Mouse (Mus musculus) embryonic facial prominence, embryonic 15.5 days (tissue): Measurements from ENCODE around the gene Ccl6. TPM values are rescaled to one million over a fixed set of nuclear protein-coding genes. Genes with fewer than 3 reads are reported as not detected.

Experiments
- ATAC-seq: fragments of 200-750 bp; cut with Nextera tagmentation; 2 replicates; pipeline ENCODE4 v1.8.0; 2017; ENCODE audit warnings: low read depth, moderate TSS enrichment; ENCODE audit not compliant: insufficient number of reproducible peaks, low FRiP score, low TSS enrichment
- H3K27ac ChIP-seq: fragments of 300-500 bp; sonication (generic); replicated peaks from 2 replicates; pipeline ENCODE4 v1.5.1; 2015; ENCODE audit warnings: mild to moderate bottlenecking, inconsistent platforms
- H3K27me3 ChIP-seq: fragments of 300-500 bp; sonication (generic); 2 replicates; pipeline ENCODE4 v1.6.1; 2015; ENCODE audit warnings: inconsistent platforms
- H3K36me3 ChIP-seq: fragments of 300-500 bp; sonication (generic); 2 replicates; pipeline ENCODE4 v1.6.1; 2015; ENCODE audit warnings: mild to moderate bottlenecking, inconsistent platforms
- H3K4me1 ChIP-seq: fragments of 300-500 bp; sonication (generic); 2 replicates; pipeline ENCODE4 v1.6.1; 2015; ENCODE audit warnings: inconsistent platforms
- H3K4me2 ChIP-seq: fragments of 300-500 bp; sonication (generic); replicated peaks from 2 replicates; pipeline ENCODE4 v1.6.1; 2015; ENCODE audit warnings: mild to moderate bottlenecking, inconsistent platforms
- H3K4me3 ChIP-seq: fragments of 300-500 bp; sonication (generic); replicated peaks from 2 replicates; pipeline ENCODE4 v1.5.1; 2015; ENCODE audit warnings: mild to moderate bottlenecking, inconsistent platforms
- H3K9ac ChIP-seq: fragments of 300-500 bp; sonication (generic); 2 replicates; pipeline ENCODE4 v1.6.1; 2015; ENCODE audit warnings: inconsistent platforms
- H3K9me3 ChIP-seq: fragments of 300-500 bp; sonication (generic); replicated peaks from 2 replicates; pipeline ENCODE4 v1.6.1; 2016; ENCODE audit warnings: inconsistent platforms
- WGBS: fragments of 180-500 bp; shearing (Covaris S2); methylation state at CpG from one replicate; pipeline ENCODE4 v1.1.7; 2015; 5-methylcytosine and 5-hydroxymethylcytosine counted together
- polyA plus RNA-seq: library from polyadenylated mRNA; unstranded; fragments of >200 nt; fragmentation: Nextera tagmentation; extraction: Ambion mirVana; gene quantifications from 2 replicates; pipeline ENCODE4 v1.2.1, GENCODE M21; 2015

The Ccl6 gene
- polyA plus RNA-seq, 1 experiment from 2014 or later, result 5.3 TPM

DNA sequence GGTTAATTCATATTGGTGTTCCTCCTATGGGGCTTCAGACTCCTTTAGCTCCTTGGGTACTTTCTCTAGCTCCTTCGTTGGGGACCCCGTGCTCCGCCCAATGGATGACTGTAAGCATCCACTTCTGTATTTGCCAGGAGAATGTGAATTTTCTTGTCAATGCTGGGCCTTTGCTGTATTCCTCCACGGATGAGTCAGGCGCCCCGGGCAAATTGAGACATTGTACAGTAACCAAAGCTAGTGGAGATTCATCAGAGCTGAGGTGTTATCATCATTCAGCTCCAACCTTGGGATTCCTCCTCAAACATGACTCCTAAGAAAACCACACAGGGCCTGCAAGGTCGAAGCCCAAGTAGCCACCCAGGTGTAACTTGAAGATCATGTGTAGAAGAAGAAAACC lies 4.9 kb upstream of the Ccl6 start:
- peak overlapping the region; percentile 71; the same call in 1 of the 2 replicates for H3K27ac ChIP-seq

GRCm38 (mm10) chr11:83595669-83596455 lies 3.0 kb upstream of the Ccl6 start:
- ATAC-seq, result no peak
- 68% methylated on average over 7 of the region's 7 CpGs for WGBS
- H3K9ac ChIP-seq, result no peak overlapping the region
- no peaks in the 10 kb centered on the region for H3K4me1 ChIP-seq
- no peak overlapping the region for H3K4me3 ChIP-seq
- H3K9me3 ChIP-seq, result no peaks in the 10 kb centered on the region
- no peaks in the 10 kb centered on the region for H3K27me3 ChIP-seq
- no peak overlapping the region for H3K4me2 ChIP-seq
- H3K36me3 ChIP-seq, result no peaks in the 10 kb centered on the region
- H3K27ac ChIP-seq, result no peak overlapping the region

More for the DNA sequence above, 4.9 kb upstream of the Ccl6 start:
- no peaks in the 10 kb centered on the region for H3K27me3 ChIP-seq
- H3K4me1 ChIP-seq, result no peaks in the 10 kb centered on the region
- H3K9ac ChIP-seq, result no peak overlapping the region
- H3K4me3 ChIP-seq, result no peak overlapping the region
- no peaks in the 10 kb centered on the region for H3K36me3 ChIP-seq
- H3K4me2 ChIP-seq, result no peak overlapping the region
- no peak for ATAC-seq
- no peaks in the 10 kb centered on the region for H3K9me3 ChIP-seq
- 75% methylated on average over 7 of the region's 7 CpGs for WGBS

DNA sequence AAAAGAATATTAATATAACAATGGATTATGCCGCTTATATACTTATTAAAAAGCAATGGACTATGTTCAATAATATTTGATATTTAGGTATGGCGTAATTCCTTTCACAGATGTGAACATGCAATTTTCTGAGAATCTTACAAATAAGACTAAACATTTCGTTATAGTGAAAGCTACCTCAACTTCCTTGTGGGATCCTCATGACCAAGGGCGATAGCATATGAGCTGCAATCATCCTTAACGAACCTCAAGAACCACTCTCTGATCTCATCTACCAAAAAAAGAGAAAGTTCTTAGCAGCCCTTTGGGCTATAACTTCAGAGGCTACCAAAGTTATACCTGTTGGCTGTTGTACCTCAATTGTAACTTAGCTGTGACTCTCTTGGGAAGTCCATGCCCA lies 566 bp upstream of the Ccl6 start:
- WGBS, result 88% methylated on average over 5 of the region's 5 CpGs

DNA sequence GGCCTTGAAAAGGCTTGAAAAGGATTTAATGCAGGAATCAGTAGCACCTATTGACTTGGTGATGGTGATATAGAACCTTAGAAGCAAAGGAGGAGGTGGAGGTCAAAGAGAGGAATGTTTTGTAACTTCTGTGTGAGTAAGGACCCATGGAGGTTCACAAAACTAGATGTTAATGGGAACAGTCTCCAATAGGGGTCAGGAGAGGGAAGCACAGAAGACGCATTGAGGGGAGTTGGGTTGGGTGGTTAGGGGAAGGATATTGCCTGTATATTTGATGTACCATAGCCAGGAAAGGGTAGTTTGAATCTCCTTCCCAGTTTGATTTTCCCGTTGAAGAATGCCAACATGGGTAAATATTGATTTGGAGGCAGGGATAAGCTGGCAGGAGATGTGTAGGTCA lies 8.7 kb downstream of the Ccl6 start:
- H3K4me2 ChIP-seq, result no peak overlapping the region
- no peak for ATAC-seq
- H3K9ac ChIP-seq, result no peak overlapping the region
- no peak overlapping the region for H3K4me3 ChIP-seq
- 86% methylated on average over 2 of the region's 2 CpGs for WGBS
- H3K27me3 ChIP-seq, result no peaks in the 10 kb centered on the region
- no peaks in the 10 kb centered on the region for H3K9me3 ChIP-seq
- no peaks in the 10 kb centered on the region for H3K36me3 ChIP-seq
- no peak overlapping the region for H3K27ac ChIP-seq
- H3K4me1 ChIP-seq, result 0 out of 2 replicates have a peak, but pooled peaks cover 3% of the 10 kb centered on the region

More for the DNA sequence above, 566 bp upstream of the Ccl6 start:
- Histone ChIP-seq H3K9me3 (no peaks in the 10 kb centered on the region), H3K4me1 (no peaks in the 10 kb centered on the region), H3K9ac (no peak overlapping the region), H3K4me3 (no peak overlapping the region), H3K27me3 (no peaks in the 10 kb centered on the region), H3K27ac (no peak overlapping the region), H3K4me2 (no peak overlapping the region), H3K36me3 (no peaks in the 10 kb centered on the region)
- no peak for ATAC-seq

DNA sequence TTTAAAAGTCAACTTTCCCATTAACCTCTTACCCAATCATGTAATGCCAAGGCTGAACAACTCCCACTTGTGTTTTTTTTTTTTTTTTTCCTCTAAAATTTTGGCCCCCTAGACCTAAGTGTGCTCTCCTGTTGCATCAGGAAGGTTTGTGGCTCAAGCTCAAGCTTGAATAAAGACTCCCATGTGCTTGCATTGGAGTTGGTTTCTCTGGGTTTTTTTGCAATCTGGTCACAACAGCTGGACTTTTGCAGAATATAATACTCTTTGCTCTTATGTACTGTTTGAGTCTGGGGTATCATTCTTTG lies 9.5 kb downstream of the Ccl6 start:
- Histone ChIP-seq H3K4me1 (0 out of 2 replicates have a peak, but pooled peaks cover 3% of the 10 kb centered on the region), H3K27me3 (no peaks in the 10 kb centered on the region), H3K36me3 (no peaks in the 10 kb centered on the region), H3K9me3 (no peaks in the 10 kb centered on the region), H3K9ac (no peak overlapping the region), H3K27ac (no peak overlapping the region), H3K4me2 (no peak overlapping the region), H3K4me3 (no peak overlapping the region)
- no peak for ATAC-seq

- H3K27ac ChIP-seq, result no peak overlapping the region
- H3K4me1 ChIP-seq, result 0 out of 2 replicates have a peak, but pooled peaks cover 3% of the 10 kb centered on the region
- H3K4me2 ChIP-seq, result no peak overlapping the region
- H3K36me3 ChIP-seq, result no peaks in the 10 kb centered on the region
- no peaks in the 10 kb centered on the region for H3K27me3 ChIP-seq
- H3K9ac ChIP-seq, result no peak overlapping the region
- WGBS, result 68% methylated on average over 4 of the region's 4 CpGs
- H3K9me3 ChIP-seq, result no peaks in the 10 kb centered on the region
- no peak overlapping the region for H3K4me3 ChIP-seq
- no peak for ATAC-seq
Measured at GRCm38 (mm10) chr11:83582626-83583449, 10.0 kb downstream of the Ccl6 start.

GRCm38 (mm10) chr11:83581626-83582610 lies 11.0 kb downstream of the Ccl6 start:
- no peak for ATAC-seq
- no peak overlapping the region for H3K4me3 ChIP-seq
- WGBS, result 75% methylated on average over 4 of the region's 4 CpGs
- H3K9ac ChIP-seq, result no peak overlapping the region
- no peak overlapping the region for H3K27ac ChIP-seq
- no peaks in the 10 kb centered on the region for H3K36me3 ChIP-seq
- H3K27me3 ChIP-seq, result no peaks in the 10 kb centered on the region
- no peaks in the 10 kb centered on the region for H3K9me3 ChIP-seq
- H3K4me1 ChIP-seq, result no peaks in the 10 kb centered on the region
- H3K4me2 ChIP-seq, result no peak overlapping the region

- Histone ChIP-seq H3K4me3 (no peak overlapping the region), H3K9me3 (no peaks in the 10 kb centered on the region), H3K9ac (no peak overlapping the region), H3K4me2 (no peak overlapping the region), H3K27me3 (no peaks in the 10 kb centered on the region), H3K4me1 (no peaks in the 10 kb centered on the region), H3K27ac (no peak overlapping the region), H3K36me3 (no peaks in the 10 kb centered on the region)
- no peak for ATAC-seq
- WGBS, result 53% methylated on average over 1 of the region's 1 CpGs
Measured at GRCm38 (mm10) chr11:83580699-83581232, 12.1 kb downstream of the Ccl6 start.

GRCm38 (mm10) chr11:83578999-83579398 lies 13.9 kb downstream of the Ccl6 start:
- Histone ChIP-seq H3K4me1 (no peaks in the 10 kb centered on the region), H3K4me3 (no peak overlapping the region), H3K4me2 (no peak overlapping the region), H3K36me3 (no peaks in the 10 kb centered on the region), H3K9ac (no peak overlapping the region), H3K27me3 (no peaks in the 10 kb centered on the region), H3K27ac (no peak overlapping the region), H3K9me3 (no peaks in the 10 kb centered on the region)
- 69% methylated on average over 3 of the region's 3 CpGs for WGBS
- no peak for ATAC-seq

DNA sequence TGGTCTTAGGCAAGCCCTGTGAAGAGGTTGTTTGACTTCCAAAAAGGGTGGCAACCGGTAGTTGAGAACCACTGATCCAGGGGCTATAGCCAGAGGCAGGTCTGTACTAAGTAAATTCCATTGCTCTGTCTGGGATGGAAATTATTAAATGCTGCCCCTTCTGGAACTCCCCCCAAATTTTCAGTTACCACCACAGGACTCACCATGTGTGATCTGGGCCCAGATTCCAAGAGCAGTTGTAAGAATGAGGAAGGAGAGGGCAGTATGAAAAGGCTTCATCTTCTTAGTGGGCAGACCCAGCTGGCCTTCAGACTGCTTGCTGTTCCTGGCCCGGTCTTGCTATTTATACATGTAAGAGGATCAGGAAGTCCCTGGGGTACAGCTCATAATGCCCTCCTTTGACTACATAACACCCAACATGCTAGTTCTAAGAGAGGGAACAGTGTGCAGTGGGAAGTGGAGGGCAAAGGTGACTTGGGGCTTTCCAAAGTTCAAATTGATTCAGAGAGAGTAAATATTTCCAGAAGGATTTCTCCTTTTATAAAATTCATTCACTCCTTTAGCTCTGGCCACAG lies 14.6 kb downstream of the Ccl6 start, which contains the start of gene Ccl9:
Ccl9 (minus strand) TSS at position 451 of the 575 bp plus-strand sequence.
- no peak for ATAC-seq
- Histone ChIP-seq H3K4me2 (no peak within 1 kb of the TSS), H3K4me1 (no peaks in the 10 kb centered on the region), H3K9ac (no peak within 1 kb of the TSS), H3K36me3 (no peaks in the 10 kb centered on the region), H3K27ac (no peak within 1 kb of the TSS), H3K9me3 (no peaks in the 10 kb centered on the region), H3K27me3 (no peaks in the 10 kb centered on the region), H3K4me3 (no peak within 1 kb of the TSS)
- 31% methylated on average over 2 of the region's 2 CpGs for WGBS
